Mouse (Mus musculus) hindbrain, embryonic 12.5 days (tissue): ENCODE measurements around the gene Kdm5a. TPM values are rescaled to one million over a fixed set of nuclear protein-coding genes. Genes with fewer than 3 reads are reported as not detected.

ENCODE experiments used
- ATAC-seq: fragments of 200-750 bp; cut with Nextera tagmentation; 2 replicates; pipeline ENCODE4 v1.8.0; 2017; ENCODE audit warnings: moderate TSS enrichment; ENCODE audit not compliant: low FRiP score
- H3K27ac ChIP-seq: fragments of 300-500 bp; sonication (generic); 2 replicates; pipeline ENCODE4 v1.5.1; 2016; ENCODE audit warnings: mild to moderate bottlenecking
- H3K27me3 ChIP-seq: fragments of 300-500 bp; sonication (generic); 2 replicates; pipeline ENCODE4 v1.6.1; 2016; ENCODE audit warnings: mild to moderate bottlenecking
- H3K36me3 ChIP-seq: fragments of 300-500 bp; sonication (generic); 2 replicates; pipeline ENCODE4 v1.6.1; 2016; ENCODE audit warnings: mild to moderate bottlenecking
- H3K4me1 ChIP-seq: fragments of 300-500 bp; sonication (generic); 2 replicates; pipeline ENCODE4 v1.6.1; 2016
- H3K4me2 ChIP-seq: fragments of 300-500 bp; sonication (generic); replicated peaks from 2 replicates; pipeline ENCODE4 v1.6.1; 2016; ENCODE audit warnings: mild to moderate bottlenecking
- H3K4me3 ChIP-seq: fragments of 300-500 bp; sonication (generic); 2 replicates; pipeline ENCODE4 v1.5.1; 2016; ENCODE audit warnings: mild to moderate bottlenecking
- H3K9ac ChIP-seq: fragments of 300-500 bp; sonication (generic); 2 replicates; pipeline ENCODE4 v1.6.1; 2016; ENCODE audit warnings: mild to moderate bottlenecking, moderate library complexity
- H3K9me3 ChIP-seq: fragments of 300-500 bp; sonication (generic); replicated peaks from 2 replicates; pipeline ENCODE4 v1.6.1; 2016; ENCODE audit warnings: mild to moderate bottlenecking
- WGBS: fragments of 180-500 bp; shearing (Covaris S2); methylation state at CpG from one replicate; pipeline ENCODE4 v1.1.7; 2016; 5-methylcytosine and 5-hydroxymethylcytosine counted together
- polyA plus RNA-seq: library from polyadenylated mRNA; unstranded; fragments of >200 nt; fragmentation: Nextera tagmentation; extraction: Ambion mirVana; gene quantifications from 2 replicates; pipeline ENCODE4 v1.2.1, GENCODE M21; 2016

Gene Kdm5a
- polyA plus RNA-seq: 59.6 and 62.2 TPM in 2 replicates

DNA sequence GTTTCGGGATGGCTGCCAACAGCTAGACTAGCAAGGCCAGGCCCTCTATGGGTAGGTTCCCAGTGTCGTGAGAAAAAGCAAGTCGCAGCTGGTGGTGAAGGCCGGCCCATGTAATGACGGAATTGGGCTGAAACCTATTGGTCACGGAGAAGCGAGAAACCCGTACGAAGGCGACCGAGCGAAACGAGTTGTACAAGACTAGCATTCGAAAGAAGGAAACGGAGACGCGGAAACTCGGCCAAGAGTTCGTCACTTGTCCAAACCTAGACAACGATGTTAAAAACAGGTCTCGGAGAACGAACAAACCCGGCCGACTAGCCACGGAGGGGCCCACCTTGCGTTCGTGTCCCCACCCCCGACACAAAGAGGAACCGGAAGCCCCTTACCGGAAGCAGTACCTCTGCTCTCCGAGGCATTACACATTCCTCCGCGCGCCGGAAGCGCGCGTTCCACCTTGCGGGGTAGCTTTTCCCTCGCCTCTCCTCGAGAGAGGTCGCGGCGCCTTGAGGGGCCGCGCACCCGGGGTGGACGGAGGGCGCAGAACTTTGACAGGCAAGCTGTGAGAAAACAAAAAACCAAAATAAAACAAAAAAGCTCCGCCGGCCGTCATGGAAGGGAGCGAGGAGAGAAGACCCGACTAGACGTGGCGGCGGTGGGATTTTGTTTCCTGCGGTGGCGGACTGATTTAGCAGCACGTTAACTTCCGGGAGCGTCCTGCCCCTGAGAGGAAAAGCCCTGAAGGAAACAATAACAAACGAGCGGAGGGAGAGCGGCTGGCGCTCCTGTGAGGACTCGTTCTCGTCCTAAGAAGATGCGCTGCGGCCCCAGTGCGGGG is at the start of gene Kdm5a, which contains the start of gene Ccdc77:
TSS of gene Kdm5a (plus strand) at position 437 of the 835 bp plus-strand sequence.
TSS of gene Ccdc77 (minus strand) at position 687 of the 835 bp plus-strand sequence.
- Histone ChIP-seq H3K4me3 (peak within 1 kb of the TSS; percentile 97), H3K9me3 (no peaks in the 10 kb centered on the region), H3K36me3 (peaks cover 17% of the 10 kb centered on the region), H3K4me1 (peaks cover 16% of the 10 kb centered on the region), H3K9ac (peak within 1 kb of the TSS; percentile 96), H3K27ac (peak within 1 kb of the TSS; percentile 94), H3K4me2 (peak within 1 kb of the TSS; percentile 89), H3K27me3 (no peaks in the 10 kb centered on the region)
- peak; percentile 98 for ATAC-seq
- WGBS: under 1% methylated on average over 71 of the region's 71 CpGs

DNA sequence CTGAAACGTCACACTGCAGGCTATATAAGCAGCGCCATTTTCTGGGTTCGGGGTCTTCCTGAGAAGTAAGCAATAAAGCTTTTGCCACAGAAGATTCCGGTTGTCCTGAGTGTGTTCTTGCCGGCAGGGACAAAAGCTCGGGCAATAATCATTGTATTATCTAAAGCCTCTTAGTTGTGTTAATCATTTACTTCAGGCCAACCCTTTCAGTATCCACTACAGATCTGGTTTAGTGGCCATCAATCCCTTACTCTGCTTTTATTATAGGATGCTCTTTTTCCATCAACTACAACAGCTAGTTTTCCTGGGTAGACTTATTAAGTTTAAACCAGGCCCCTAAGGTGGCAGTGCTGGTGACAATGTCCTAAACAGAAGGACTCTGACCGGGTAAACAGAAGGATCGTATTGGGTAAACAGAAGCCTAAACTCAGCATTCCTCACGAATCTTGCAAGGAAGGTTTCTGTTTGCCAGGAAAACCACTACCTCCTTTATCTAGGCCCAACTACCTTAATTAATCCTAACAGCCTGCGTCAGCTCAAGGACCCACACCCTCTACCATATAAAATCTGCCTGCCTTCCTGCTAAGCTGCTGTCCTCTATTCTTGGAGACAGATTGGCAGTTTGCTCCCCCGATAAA is 45.5 kb upstream of the Kdm5a start:
- no peak overlapping the region for H3K4me3 ChIP-seq
- no peaks in the 10 kb centered on the region for H3K36me3 ChIP-seq
- no peaks in the 10 kb centered on the region for H3K9me3 ChIP-seq
- no peaks in the 10 kb centered on the region for H3K27me3 ChIP-seq
- H3K27ac ChIP-seq: no peak overlapping the region
- H3K4me1 ChIP-seq: no peaks in the 10 kb centered on the region
- no peak overlapping the region for H3K4me2 ChIP-seq
- H3K9ac ChIP-seq: no peak overlapping the region
- ATAC-seq: no peak
- 79% methylated on average over 11 of the region's 11 CpGs for WGBS

DNA sequence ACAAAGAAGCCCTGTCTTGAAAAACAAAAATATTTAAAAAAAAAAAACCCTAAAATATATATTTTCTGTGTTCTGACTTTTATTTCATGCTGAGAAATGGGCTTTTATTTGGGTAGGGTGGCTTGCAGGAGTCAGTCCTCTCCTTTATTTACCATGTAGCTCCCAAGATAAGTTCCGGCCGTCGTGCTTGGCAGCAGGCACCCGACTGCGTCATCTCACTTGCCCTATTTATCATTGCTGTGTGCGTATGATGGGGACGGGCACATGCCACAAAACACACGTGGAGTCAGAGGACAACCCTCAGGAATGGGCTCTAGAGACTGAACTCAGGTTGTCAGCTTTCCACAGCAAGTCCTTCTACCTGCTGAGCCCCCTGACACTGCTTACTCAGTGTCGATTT is 44.8 kb upstream of the Kdm5a start:
- no peaks in the 10 kb centered on the region for H3K36me3 ChIP-seq
- no peaks in the 10 kb centered on the region for H3K9me3 ChIP-seq
- H3K4me1 ChIP-seq: no peaks in the 10 kb centered on the region
- no peak overlapping the region for H3K4me2 ChIP-seq
- no peak overlapping the region for H3K4me3 ChIP-seq
- no peaks in the 10 kb centered on the region for H3K27me3 ChIP-seq
- H3K9ac ChIP-seq: no peak overlapping the region
- ATAC-seq: no peak
- WGBS: 91% methylated on average over 9 of the region's 9 CpGs
- no peak overlapping the region for H3K27ac ChIP-seq

DNA sequence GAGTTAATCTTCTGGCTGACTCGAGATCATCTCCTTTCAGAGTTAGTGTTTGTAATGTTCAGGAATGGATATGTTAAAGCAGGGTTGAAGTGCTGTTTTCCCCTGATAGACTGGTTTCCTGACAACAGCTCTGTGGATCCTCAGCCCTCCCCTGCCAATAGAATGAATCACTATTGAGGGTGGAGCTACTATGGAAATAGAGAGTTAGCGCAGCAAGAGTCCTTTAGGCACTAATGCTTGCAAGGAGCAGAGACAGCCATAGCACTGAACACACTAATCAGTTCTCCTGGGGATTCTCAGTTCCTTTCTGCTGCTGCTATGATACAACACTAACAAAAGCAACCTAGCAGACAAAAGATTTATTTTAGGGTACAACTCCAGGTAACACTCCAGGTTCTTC is 43.6 kb upstream of the Kdm5a start:
- WGBS: 72% methylated on average over 2 of the region's 2 CpGs
- Histone ChIP-seq H3K27ac (no peak overlapping the region), H3K4me2 (no peak overlapping the region), H3K36me3 (no peaks in the 10 kb centered on the region), H3K4me3 (no peak overlapping the region), H3K27me3 (no peaks in the 10 kb centered on the region), H3K9ac (no peak overlapping the region), H3K4me1 (no peaks in the 10 kb centered on the region), H3K9me3 (no peaks in the 10 kb centered on the region)
- no peak for ATAC-seq

DNA sequence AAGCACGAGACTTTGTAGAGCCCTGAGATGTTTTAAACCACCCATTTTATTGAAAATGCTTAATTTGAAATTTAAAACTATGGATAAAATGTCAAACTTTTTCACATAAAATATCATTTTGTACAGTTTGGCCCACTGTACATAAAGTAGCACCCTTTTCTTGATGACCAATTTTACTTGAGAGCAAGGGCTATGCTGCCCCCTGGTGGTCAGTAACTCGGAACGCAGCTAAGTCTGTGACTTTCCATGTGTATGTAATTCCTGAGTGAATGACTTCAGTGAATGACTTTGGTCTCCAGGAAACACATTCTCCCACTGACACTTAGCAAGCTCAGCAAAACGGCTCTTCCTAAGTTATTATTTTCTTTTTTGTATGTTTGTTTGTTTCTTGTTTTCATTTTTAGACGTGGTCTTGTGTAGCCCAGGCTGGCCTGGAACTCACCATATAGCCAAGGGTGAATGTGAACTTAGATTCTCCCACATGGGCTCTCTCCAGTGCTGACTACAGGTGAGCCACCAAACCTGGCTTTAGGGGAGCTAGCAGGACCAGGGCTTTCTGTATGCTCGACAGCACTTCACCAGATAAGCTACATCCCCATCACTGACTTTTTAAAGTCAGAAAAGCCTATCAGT is 39.5 kb upstream of the Kdm5a start:
- no peak overlapping the region for H3K4me3 ChIP-seq
- H3K27me3 ChIP-seq: no peaks in the 10 kb centered on the region
- peaks cover 13% of the 10 kb centered on the region for H3K36me3 ChIP-seq
- WGBS: 30% methylated on average over 6 of the region's 6 CpGs
- no peak overlapping the region for H3K4me2 ChIP-seq
- no peak overlapping the region for H3K27ac ChIP-seq
- H3K9ac ChIP-seq: no peak overlapping the region
- H3K9me3 ChIP-seq: no peaks in the 10 kb centered on the region
- ATAC-seq: no peak
- no peaks in the 10 kb centered on the region for H3K4me1 ChIP-seq

DNA sequence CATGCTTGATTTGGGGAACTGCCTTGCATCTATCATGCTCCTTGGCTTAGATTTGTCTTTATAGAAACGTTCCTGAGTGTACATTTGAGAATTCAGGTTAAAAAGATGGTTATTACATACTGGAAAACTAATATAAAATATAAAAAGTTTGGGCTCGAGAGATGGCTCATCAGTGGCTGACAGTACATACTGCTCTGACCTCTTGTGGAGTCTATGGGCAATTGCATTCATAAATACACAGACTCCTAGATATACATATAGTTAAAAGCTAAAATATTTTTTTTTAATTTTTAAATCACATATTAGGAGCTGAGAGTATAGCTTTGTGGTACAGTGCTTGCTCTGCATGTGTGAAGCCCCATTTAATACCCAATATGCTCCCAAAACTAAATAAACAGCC is 31.6 kb upstream of the Kdm5a start:
- H3K4me2 ChIP-seq: no peak overlapping the region
- H3K9me3 ChIP-seq: no peaks in the 10 kb centered on the region
- H3K36me3 ChIP-seq: peaks cover 69% of the 10 kb centered on the region
- no peak for ATAC-seq
- H3K4me1 ChIP-seq: no peaks in the 10 kb centered on the region
- no peak overlapping the region for H3K4me3 ChIP-seq
- 82% methylated on average over 2 of the region's 2 CpGs for WGBS
- no peak overlapping the region for H3K9ac ChIP-seq
- no peaks in the 10 kb centered on the region for H3K27me3 ChIP-seq
- no peak overlapping the region for H3K27ac ChIP-seq

DNA sequence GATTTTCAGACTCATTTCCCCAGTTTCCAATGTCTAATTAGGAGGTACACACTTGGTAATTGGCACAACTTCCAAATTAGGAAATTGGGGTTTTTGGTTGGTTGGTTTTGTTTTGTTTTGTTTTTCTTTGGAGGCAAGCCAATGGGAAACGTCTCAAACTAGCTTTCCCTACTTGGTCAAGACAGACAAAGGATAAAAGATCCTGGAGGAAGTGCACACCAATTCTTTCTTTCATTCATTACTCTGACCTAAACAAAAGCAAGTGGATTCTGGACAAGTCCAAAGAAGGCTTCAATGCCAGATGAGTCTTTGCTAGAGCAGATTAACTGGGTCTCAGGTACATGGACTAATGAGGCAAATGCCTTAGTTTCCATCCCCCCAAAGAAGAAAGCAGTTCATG is 19.9 kb upstream of the Kdm5a start:
- H3K27ac ChIP-seq: no peak overlapping the region
- no peak for ATAC-seq
- H3K27me3 ChIP-seq: no peaks in the 10 kb centered on the region
- peaks cover 57% of the 10 kb centered on the region for H3K36me3 ChIP-seq
- no peak overlapping the region for H3K9ac ChIP-seq
- 76% methylated on average over 1 of the region's 1 CpGs for WGBS
- no peaks in the 10 kb centered on the region for H3K9me3 ChIP-seq
- H3K4me2 ChIP-seq: no peak overlapping the region
- no peaks in the 10 kb centered on the region for H3K4me1 ChIP-seq
- no peak overlapping the region for H3K4me3 ChIP-seq

DNA sequence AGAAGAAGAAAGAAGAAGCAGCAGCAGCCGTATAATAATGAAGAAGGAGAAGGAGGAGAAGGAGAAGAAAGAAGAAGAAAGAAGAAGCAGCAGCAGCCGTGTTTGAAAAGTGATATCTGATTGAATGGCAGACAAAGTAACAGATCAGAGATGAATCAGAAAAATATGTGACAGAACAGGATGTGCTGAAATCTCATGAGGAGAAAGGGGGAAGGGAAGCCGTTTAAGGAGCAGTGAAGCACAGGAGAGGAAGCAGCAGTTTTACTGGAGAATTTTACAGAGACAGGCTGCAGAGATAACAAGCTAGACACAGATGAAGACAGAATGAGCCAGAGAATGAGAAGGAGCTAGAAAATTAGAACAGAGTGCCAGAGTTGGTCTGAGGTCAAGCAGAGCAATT is 14.9 kb upstream of the Kdm5a start:
- Histone ChIP-seq H3K27me3 (no peaks in the 10 kb centered on the region), H3K9ac (no peak overlapping the region), H3K4me2 (no peak overlapping the region), H3K9me3 (no peaks in the 10 kb centered on the region), H3K36me3 (peaks cover 53% of the 10 kb centered on the region), H3K4me3 (no peak overlapping the region), H3K4me1 (no peaks in the 10 kb centered on the region), H3K27ac (no peak overlapping the region)
- no peak for ATAC-seq
- 94% methylated on average over 3 of the region's 3 CpGs for WGBS

DNA sequence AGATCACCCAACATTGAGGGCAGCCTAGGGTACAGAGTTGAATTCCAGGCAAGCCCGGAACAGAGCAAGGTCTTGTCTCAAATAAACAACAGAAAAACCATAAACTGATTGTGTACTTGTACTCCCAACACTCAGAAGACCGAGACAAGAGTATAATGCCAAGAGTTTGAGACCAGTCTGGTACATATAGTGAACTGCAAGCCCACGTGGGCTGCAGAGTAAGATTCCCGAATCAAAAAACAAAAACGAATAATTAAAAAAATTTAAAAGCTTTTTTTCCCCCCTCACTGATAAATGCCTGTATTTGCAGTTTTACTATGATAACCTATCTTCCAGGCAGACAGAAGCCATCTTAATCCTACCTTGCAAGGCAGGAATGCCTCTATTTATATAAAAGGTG is 7.4 kb upstream of the Kdm5a start:
- H3K4me3 ChIP-seq: peak overlapping the region; percentile 45
- WGBS: 44% methylated on average over 5 of the region's 5 CpGs
- ATAC-seq: no peak
- peak overlapping the region; percentile 73; the same call in 1 of the 2 replicates for H3K27ac ChIP-seq
- H3K36me3 ChIP-seq: 0 out of 2 replicates have a peak, but pooled peaks cover 5% of the 10 kb centered on the region
- H3K9ac ChIP-seq: peak overlapping the region; percentile 60
- H3K9me3 ChIP-seq: no peaks in the 10 kb centered on the region
- peak overlapping the region; percentile 64 for H3K4me2 ChIP-seq
- no peaks in the 10 kb centered on the region for H3K27me3 ChIP-seq
- H3K4me1 ChIP-seq: peaks cover 7% of the 10 kb centered on the region

DNA sequence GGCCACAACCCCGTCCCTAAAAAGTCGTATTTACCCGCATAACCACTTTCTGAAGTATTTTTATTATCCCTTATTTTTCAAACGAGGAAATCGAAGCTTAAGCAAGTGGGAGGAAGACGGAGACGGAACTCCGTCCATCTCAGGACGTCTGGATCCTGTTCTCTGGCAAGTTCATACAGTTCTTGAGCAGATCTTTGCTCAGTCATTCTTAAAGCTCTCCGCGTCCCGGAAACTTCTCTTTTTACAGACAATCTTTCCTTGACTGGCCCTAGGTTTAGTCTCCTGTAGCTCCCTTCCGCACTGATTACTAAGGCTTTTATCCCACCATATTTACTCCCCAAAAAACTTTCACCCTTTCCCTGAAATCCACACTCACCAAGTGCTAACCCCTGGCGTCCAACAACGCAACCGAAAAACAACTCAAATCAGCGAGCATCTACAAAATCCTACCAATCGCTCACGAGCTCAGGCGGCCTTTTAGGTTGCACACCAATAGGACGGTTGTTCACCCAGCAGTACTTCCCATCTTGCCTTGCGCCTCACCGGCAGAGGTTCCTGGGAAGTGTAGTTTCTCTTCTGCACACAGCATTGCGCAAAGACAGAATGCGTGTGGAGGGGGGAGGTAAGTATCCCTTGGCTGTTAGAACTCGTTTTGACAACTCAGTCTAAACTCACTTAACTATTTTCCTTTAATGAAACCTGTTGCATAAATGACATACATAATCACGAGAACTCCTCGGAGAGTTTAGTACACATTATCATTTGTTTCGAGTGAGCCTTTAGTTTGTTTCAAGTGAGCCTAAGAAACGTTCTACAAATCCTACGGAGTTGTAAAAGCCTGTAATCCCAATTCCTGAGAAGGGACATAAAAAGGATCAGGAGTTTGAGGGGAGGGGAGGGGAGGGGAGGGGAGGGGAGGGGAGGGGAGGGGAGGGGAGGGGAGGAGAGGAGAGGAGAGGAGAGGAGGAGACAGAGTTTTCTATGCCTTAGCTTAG is 6.7 kb upstream of the Kdm5a start:
- Histone ChIP-seq H3K27ac (peak overlapping the region; percentile 73), H3K27me3 (no peaks in the 10 kb centered on the region), H3K36me3 (0 out of 2 replicates have a peak, but pooled peaks cover 5% of the 10 kb centered on the region), H3K9ac (peak overlapping the region; percentile 60), H3K4me2 (peak overlapping the region; percentile 64), H3K4me1 (peaks cover 7% of the 10 kb centered on the region), H3K9me3 (no peaks in the 10 kb centered on the region), H3K4me3 (peak overlapping the region; percentile 45)
- peak; percentile 96 for ATAC-seq
- 1% methylated on average over 31 of the region's 31 CpGs for WGBS

DNA sequence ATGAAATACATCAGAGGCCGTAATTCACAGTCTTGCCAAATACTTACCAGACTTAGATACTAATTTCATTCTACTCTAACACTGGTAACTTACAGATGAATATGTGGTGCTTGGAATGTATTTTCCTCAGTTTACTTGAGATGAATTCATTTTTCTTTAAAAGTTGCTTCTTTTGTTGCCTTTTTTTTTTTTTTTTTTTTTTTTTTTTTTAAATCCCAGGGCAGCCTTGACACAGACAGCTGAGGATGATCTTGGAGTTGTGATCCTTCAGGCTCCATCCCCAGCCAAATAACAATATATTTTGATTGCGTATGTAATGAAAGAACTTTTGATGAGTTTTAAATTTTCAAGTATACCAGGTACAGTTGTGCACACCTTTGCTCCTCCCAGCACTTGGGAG is 1.8 kb upstream of the Kdm5a start:
- peaks cover 16% of the 10 kb centered on the region for H3K4me1 ChIP-seq
- no peaks in the 10 kb centered on the region for H3K9me3 ChIP-seq
- 99% methylated on average over 2 of the region's 2 CpGs for WGBS

More for the DNA sequence above, 1.8 kb upstream of the Kdm5a start:
- no peak for ATAC-seq
- Histone ChIP-seq H3K36me3 (peaks cover under 1% of the 10 kb centered on the region), H3K4me3 (no peak overlapping the region), H3K27me3 (no peaks in the 10 kb centered on the region), H3K4me2 (no peak overlapping the region), H3K9ac (no peak overlapping the region), H3K27ac (no peak overlapping the region)
